Mouse (Mus musculus): ENCODE data around the gene Xrn2. TPM values are rescaled to one million over a fixed set of nuclear protein-coding genes. Genes with fewer than 3 reads are reported as not detected.

Xrn2 gene
- total RNA-seq, 2 experiments from 2014 or later, result 23.6 to 28.0 TPM

GRCm38 (mm10) chr2:147035864-147036263 lies 23.1 kb downstream of the Xrn2 start:
- intact Hi-C loops (cut with DNase I), result loop anchor here (5.0 kb wide), 1 partner anchor 79 kb away; no protein-coding TSS in a partner anchor
- DNase-seq, result no peak

GRCm38 (mm10) chr2:147047051-147047450 lies 34.3 kb downstream of the Xrn2 start:
- DNase-seq, result no peak
- intact Hi-C loops (cut with DNase I), result no loop called here

- intact Hi-C loops (cut with DNase I), result no loop called here
- DNase-seq, result no peak
Measured at GRCm38 (mm10) chr2:147053229-147053892, 40.6 kb downstream of the Xrn2 start.

GRCm38 (mm10) chr2:147067480-147068246 lies 54.9 kb downstream of the Xrn2 start:
- intact Hi-C loops (cut with DNase I), result no loop called here
- DNase-seq, result no peak

GRCm38 (mm10) chr2:147069077-147069476 lies 56.3 kb downstream of the Xrn2 start:
- no peak for DNase-seq
- intact Hi-C loops (cut with DNase I), result no loop called here

- intact Hi-C loops (cut with DNase I), result no loop called here
- no peak for DNase-seq
Measured at GRCm38 (mm10) chr2:147070305-147070704, 57.5 kb downstream of the Xrn2 start.

- intact Hi-C loops (cut with DNase I), result no loop called here
- DNase-seq, result no peak
Measured at GRCm38 (mm10) chr2:147073962-147074361, 61.2 kb downstream of the Xrn2 start.

GRCm38 (mm10) chr2:147074399-147074798 lies 61.6 kb downstream of the Xrn2 start:
- intact Hi-C loops (cut with DNase I), result no loop called here
- no peak for DNase-seq

GRCm38 (mm10) chr2:147082391-147082790 lies 69.6 kb downstream of the Xrn2 start:
- intact Hi-C loops (cut with DNase I), result loop anchor here (10.0 kb wide), 1 partner anchor 858 kb away; the partner anchor contains the start of gene Insm1
- no peak for DNase-seq

GRCm38 (mm10) chr2:147083471-147084365 lies 70.9 kb downstream of the Xrn2 start:
- DNase-seq, result peak; percentile 17 to 20
- intact Hi-C loops (cut with DNase I), result loop anchor here (10.0 kb wide), 1 partner anchor 859 kb away; the partner anchor contains the start of gene Insm1

GRCm38 (mm10) chr2:147084366-147085071 lies 71.7 kb downstream of the Xrn2 start:
- peak; percentile 12 to 16 for DNase-seq
- intact Hi-C loops (cut with DNase I), result loop anchor here (5.0 to 10.0 kb wide), 3 partner anchors 93 to 860 kb away; partner anchors contain the start of gene Insm1

GRCm38 (mm10) chr2:147085072-147085870 lies 72.5 kb downstream of the Xrn2 start, which contains the start of gene Nkx2-4:
Nkx2-4 (minus strand) TSS chr2:147085445.
- intact Hi-C loops (cut with DNase I), result loop anchor here (5.0 to 10.0 kb wide), 3 partner anchors 92 to 860 kb away; partner anchors contain the start of gene Insm1
- DNase-seq, result peak in 1 of 2 experiments; percentile 5

- DNase-seq, result no peak
- intact Hi-C loops (cut with DNase I), result loop anchor here (5.0 to 10.0 kb wide), 3 partner anchors 91 to 861 kb away; partner anchors contain the start of gene Insm1
Measured at GRCm38 (mm10) chr2:147085937-147086336, 73.1 kb downstream of the Xrn2 start.

- no peak for DNase-seq
- intact Hi-C loops (cut with DNase I), result loop anchor here (5.0 to 10.0 kb wide), 3 partner anchors 91 to 862 kb away; partner anchors contain the start of gene Insm1
Measured at GRCm38 (mm10) chr2:147086441-147086840, 73.6 kb downstream of the Xrn2 start.

GRCm38 (mm10) chr2:147119736-147120135 lies 106.9 kb downstream of the Xrn2 start:
- intact Hi-C loops (cut with DNase I), result no loop called here
- no peak for DNase-seq

GRCm38 (mm10) chr2:147127366-147127765 lies 114.6 kb downstream of the Xrn2 start:
- intact Hi-C loops (cut with DNase I), result no loop called here

More at GRCm38 (mm10) chr2:147127366-147127765, 114.6 kb downstream of the Xrn2 start:
- DNase-seq, result no peak
